Mouse (Mus musculus) cerebellum, adult 2 months (tissue): ENCODE results near the gene Gm49325.

Experiments used
- CTCF ChIP-seq: fragments of 200-500 bp; IDR thresholded peaks from 2 replicates; pipeline ENCODE4 v1.5.1; 2011; ENCODE audit warnings: low read depth, mild to moderate bottlenecking, control low read depth, low read length, moderate library complexity, borderline replicate concordance; ENCODE audit not compliant: insufficient read depth
- POLR2A ChIP-seq: fragments of 200-500 bp; IDR thresholded peaks from 2 replicates; pipeline ENCODE4 v1.6.1; 2011; ENCODE audit warnings: low read length, control low read depth, borderline replicate concordance; ENCODE audit not compliant: insufficient read depth

DNA sequence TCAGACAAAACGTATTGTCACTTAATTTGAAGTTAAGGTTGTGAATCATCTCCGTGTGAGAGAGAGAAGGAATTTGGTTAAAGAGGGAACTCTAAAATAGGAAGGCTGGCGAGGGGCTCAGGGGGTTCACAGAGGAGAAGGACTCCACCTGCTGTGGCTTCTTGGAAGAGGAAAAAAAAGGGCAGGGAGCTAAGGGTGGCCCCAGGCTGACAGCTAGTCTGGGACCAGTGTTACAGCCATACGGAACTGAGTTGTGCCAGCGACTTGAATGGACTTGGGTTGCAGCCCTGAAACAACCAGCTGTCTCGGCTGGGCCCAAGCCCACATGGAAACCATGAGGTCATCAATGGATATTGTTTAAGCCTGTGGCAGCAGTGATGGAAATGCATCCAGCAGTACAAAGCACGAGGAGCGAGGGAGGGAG lies 17.1 kb downstream of the Gm49325 start:
- TF ChIP-seq POLR2A (no peak), CTCF (no peak)
